Mouse (Mus musculus) kidney, postnatal 14 days (tissue): ENCODE data around the gene Otx1.

ENCODE experiments used
- DNase-seq: peaks from one replicate; pipeline ENCODE4 v3.0.0; 2022; ENCODE audit warnings: mixed read lengths

Otx1 gene

GRCm38 (mm10) chr11:22002783-22003340 is at the start of gene Otx1:
Gene Otx1, minus strand, starts transcription at chr11:22002897.
- peak; percentile 14 for DNase-seq

GRCm38 (mm10) chr11:22050864-22051263 is 48.2 kb upstream of the Otx1 start:
- DNase-seq, result peak; percentile 10

GRCm38 (mm10) chr11:22039854-22040426 is 37.2 kb upstream of the Otx1 start:
- no peak for DNase-seq

GRCm38 (mm10) chr11:22034564-22035105 is 31.9 kb upstream of the Otx1 start:
- no peak for DNase-seq

- no peak for DNase-seq
Observed at GRCm38 (mm10) chr11:22033582-22033981, 30.9 kb upstream of the Otx1 start.

- no peak for DNase-seq
Observed at GRCm38 (mm10) chr11:22020602-22021001, 17.9 kb upstream of the Otx1 start.

- DNase-seq, result no peak
Observed at GRCm38 (mm10) chr11:22017444-22017843, 14.7 kb upstream of the Otx1 start.

GRCm38 (mm10) chr11:22016341-22016740 is 13.6 kb upstream of the Otx1 start:
- DNase-seq, result no peak

GRCm38 (mm10) chr11:22008817-22009216 is 6.1 kb upstream of the Otx1 start:
- DNase-seq, result no peak

- no peak for DNase-seq
Observed at GRCm38 (mm10) chr11:22008129-22008596, 5.5 kb upstream of the Otx1 start.

- DNase-seq, result no peak
Observed at GRCm38 (mm10) chr11:22007781-22008110, 5.0 kb upstream of the Otx1 start.

- no peak for DNase-seq
Observed at GRCm38 (mm10) chr11:22007088-22007780, 4.5 kb upstream of the Otx1 start.

- DNase-seq, result no peak
Observed at GRCm38 (mm10) chr11:22006471-22007087, 3.9 kb upstream of the Otx1 start.

- no peak for DNase-seq
Observed at GRCm38 (mm10) chr11:22005281-22005870, 2.7 kb upstream of the Otx1 start.

- peak; percentile 22 for DNase-seq
Observed at GRCm38 (mm10) chr11:22004331-22004841, 1.7 kb upstream of the Otx1 start.

- DNase-seq, result peak; percentile 23
Observed at GRCm38 (mm10) chr11:22003341-22003981, 764 bp upstream of the Otx1 start.

- DNase-seq, result no peak
Observed at GRCm38 (mm10) chr11:22002062-22002782, 475 bp downstream of the Otx1 start.

- peak; percentile 61 for DNase-seq
Observed at GRCm38 (mm10) chr11:22001321-22002061, 1.2 kb downstream of the Otx1 start.

GRCm38 (mm10) chr11:22000316-22001076 is 2.2 kb downstream of the Otx1 start:
- DNase-seq, result peak; percentile 15
